Mouse (Mus musculus): ENCODE data around the gene Poc1a. TPM values are rescaled to one million over a fixed set of nuclear protein-coding genes. Genes with fewer than 3 reads are reported as not detected.

Gene Poc1a
- polyA plus RNA-seq (2016; fragmentation: Nextera tagmentation; extraction: Ambion mirVana), result 30.3 and 31.5 TPM in 2 replicates

DNA sequence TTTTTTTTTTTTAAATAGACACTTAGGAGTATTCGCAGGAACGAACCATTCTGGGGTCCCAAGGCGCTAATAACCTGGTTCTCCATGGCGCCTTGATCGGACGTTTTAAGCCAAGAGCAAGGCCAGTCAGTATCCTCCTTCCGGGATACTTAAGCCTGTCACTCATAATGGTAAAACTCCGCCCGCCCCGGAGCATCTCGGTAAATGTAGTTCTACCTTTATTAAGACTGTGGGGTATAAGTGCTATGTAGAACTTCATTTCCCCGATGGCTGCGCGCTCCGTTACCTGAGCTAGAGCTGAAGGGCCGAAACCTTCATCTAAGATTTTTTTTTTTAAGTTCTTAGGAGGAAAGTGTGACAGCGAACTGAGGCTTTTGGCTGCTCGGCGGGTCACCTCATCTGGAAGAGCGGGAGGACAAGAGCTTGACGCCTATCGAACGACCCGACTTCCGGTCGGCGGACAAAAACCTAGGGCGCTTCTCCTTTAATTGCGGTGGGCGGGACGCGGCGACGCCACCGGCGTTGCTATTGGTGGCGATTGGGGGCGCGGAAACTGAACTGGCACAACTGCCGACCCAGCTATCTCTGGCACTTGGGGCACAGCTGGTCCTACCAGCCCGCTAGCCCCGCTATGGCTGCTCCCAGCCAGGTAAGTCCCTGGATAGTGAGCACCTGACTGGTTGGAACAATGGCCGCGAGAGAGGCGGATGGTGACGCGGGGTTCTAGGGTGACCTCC lies at the start of gene Poc1a:
Poc1a (plus strand) TSS at position 254 of the 737 bp plus-strand sequence.
- peak; percentile 92 for ATAC-seq (ENCODE audit: insufficient number of reproducible peaks, insufficient read depth, low FRiP score, low TSS enrichment, low read depth)
- no peaks in the 10 kb centered on the region for H3K9me3 ChIP-seq
- peaks cover 25% of the 10 kb centered on the region; the same call in 1 of the 2 replicates for H3K36me3 ChIP-seq
- under 1% methylated on average over 47 of the region's 47 CpGs for WGBS
- H3K9ac ChIP-seq (replicated peaks), result peak within 1 kb of the TSS; percentile 67
- H3K27me3 ChIP-seq, result no peaks in the 10 kb centered on the region
- H3K4me1 ChIP-seq (replicated peaks), result peaks cover 13% of the 10 kb centered on the region
- peak within 1 kb of the TSS; percentile 41 for H3K27ac ChIP-seq
- H3K4me3 ChIP-seq (replicated peaks), result peak within 1 kb of the TSS; percentile 69
- peak within 1 kb of the TSS; percentile 88 for H3K4me2 ChIP-seq

GRCm38 (mm10) chr9:106231220-106231619 lies 49.6 kb upstream of the Poc1a start:
- Histone ChIP-seq H3K36me3 (peaks cover 40% of the 10 kb centered on the region), H3K9me3 (no peaks in the 10 kb centered on the region), H3K4me2 (no peak overlapping the region), H3K27me3 (peaks cover 12% of the 10 kb centered on the region), H3K4me1 (replicated peaks) (peaks cover 4% of the 10 kb centered on the region), H3K27ac (no peak overlapping the region), H3K4me3 (replicated peaks) (no peak overlapping the region), H3K9ac (replicated peaks) (no peak overlapping the region)
- 76% methylated on average over 7 of the region's 7 CpGs for WGBS
- ATAC-seq (ENCODE audit: insufficient number of reproducible peaks, insufficient read depth, low FRiP score, low TSS enrichment, low read depth), result no peak

GRCm38 (mm10) chr9:106231816-106232215 lies 49.0 kb upstream of the Poc1a start:
- Histone ChIP-seq H3K9ac (replicated peaks) (no peak overlapping the region), H3K4me3 (replicated peaks) (no peak overlapping the region), H3K36me3 (peaks cover 46% of the 10 kb centered on the region), H3K9me3 (no peaks in the 10 kb centered on the region), H3K27me3 (peaks cover 7% of the 10 kb centered on the region), H3K4me2 (no peak overlapping the region), H3K27ac (no peak overlapping the region), H3K4me1 (replicated peaks) (no peaks in the 10 kb centered on the region)
- no peak for ATAC-seq (ENCODE audit: insufficient number of reproducible peaks, insufficient read depth, low FRiP score, low TSS enrichment, low read depth)
- WGBS, result 82% methylated on average over 4 of the region's 4 CpGs

DNA sequence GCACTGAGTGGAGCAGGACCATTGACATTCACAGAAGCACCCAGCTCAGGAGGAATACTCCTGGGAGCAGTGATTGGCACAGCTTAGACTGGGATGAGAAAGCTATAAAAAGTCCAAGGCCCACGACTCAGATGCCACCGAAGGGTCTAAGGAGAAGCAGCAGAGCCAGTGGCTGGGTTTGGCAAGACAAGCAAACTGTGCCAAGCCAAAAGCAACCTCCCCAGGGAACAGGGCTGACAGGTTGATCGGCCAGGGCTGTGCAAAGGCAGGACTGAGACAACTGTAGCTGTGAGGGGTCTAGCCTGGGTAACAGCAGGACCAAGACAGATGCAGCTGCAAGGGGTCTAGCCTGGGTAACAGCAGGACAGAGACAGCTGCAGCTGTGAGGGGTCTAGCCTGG lies 47.9 kb upstream of the Poc1a start:
- WGBS, result 95% methylated on average over 3 of the region's 3 CpGs
- Histone ChIP-seq H3K27ac (no peak overlapping the region), H3K27me3 (no peaks in the 10 kb centered on the region), H3K4me3 (replicated peaks) (no peak overlapping the region), H3K9ac (replicated peaks) (no peak overlapping the region), H3K4me2 (no peak overlapping the region), H3K36me3 (peaks cover 58% of the 10 kb centered on the region), H3K4me1 (replicated peaks) (no peaks in the 10 kb centered on the region), H3K9me3 (no peaks in the 10 kb centered on the region)
- ATAC-seq (ENCODE audit: insufficient number of reproducible peaks, insufficient read depth, low FRiP score, low TSS enrichment, low read depth), result no peak

- WGBS, result 78% methylated on average over 6 of the region's 6 CpGs
- no peak for ATAC-seq (ENCODE audit: insufficient number of reproducible peaks, insufficient read depth, low FRiP score, low TSS enrichment, low read depth)
- H3K36me3 ChIP-seq, result peaks cover 68% of the 10 kb centered on the region
Measured at GRCm38 (mm10) chr9:106233953-106234352, 46.9 kb upstream of the Poc1a start.

DNA sequence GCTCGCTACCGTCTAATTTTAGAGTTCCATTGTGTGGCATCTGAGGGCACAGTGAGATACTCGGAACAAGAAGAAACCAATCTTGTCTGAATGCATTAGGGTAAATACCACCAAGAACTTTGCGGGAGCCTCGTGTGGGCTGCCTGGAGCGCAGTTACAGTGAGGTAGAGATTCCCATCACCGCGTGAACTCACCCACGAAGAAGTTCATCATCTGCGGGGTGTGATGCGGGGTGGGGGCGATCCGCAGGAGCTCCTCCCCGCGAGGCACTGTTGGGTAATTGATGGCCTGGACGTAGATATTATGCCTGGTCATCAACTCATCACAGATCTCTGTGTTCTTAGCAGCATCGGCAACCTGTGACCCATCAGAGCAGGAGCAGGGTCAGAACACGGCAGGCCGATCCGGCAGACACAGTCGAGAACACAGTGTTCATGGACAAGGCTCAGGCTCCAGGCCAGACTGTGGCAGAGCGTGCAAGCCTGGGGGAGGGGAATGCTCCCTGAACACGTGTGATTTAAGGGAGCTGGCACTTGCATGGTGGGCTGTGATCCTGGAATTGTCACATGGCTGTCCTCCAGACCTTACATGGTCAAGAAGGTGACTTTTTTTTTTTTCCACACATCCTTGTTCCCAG lies 45.5 kb upstream of the Poc1a start:
- H3K9me3 ChIP-seq, result no peaks in the 10 kb centered on the region
- no peak overlapping the region for H3K9ac ChIP-seq (replicated peaks)
- H3K4me3 ChIP-seq (replicated peaks), result no peak overlapping the region

More at GRCm38 (mm10) chr9:106233953-106234352, 46.9 kb upstream of the Poc1a start:
- no peak overlapping the region for H3K4me2 ChIP-seq
- no peaks in the 10 kb centered on the region for H3K9me3 ChIP-seq
- H3K27ac ChIP-seq, result no peak overlapping the region
- no peaks in the 10 kb centered on the region for H3K27me3 ChIP-seq
- no peak overlapping the region for H3K9ac ChIP-seq (replicated peaks)
- no peak overlapping the region for H3K4me3 ChIP-seq (replicated peaks)
- no peaks in the 10 kb centered on the region for H3K4me1 ChIP-seq (replicated peaks)

GRCm38 (mm10) chr9:106236156-106236817 lies 44.6 kb upstream of the Poc1a start:
- H3K9me3 ChIP-seq, result no peaks in the 10 kb centered on the region
- no peaks in the 10 kb centered on the region for H3K4me1 ChIP-seq (replicated peaks)
- H3K27me3 ChIP-seq, result no peaks in the 10 kb centered on the region
- H3K9ac ChIP-seq (replicated peaks), result no peak overlapping the region
- no peak overlapping the region for H3K27ac ChIP-seq
- H3K36me3 ChIP-seq, result peaks cover 90% of the 10 kb centered on the region
- no peak overlapping the region for H3K4me2 ChIP-seq
- no peak for ATAC-seq (ENCODE audit: insufficient number of reproducible peaks, insufficient read depth, low FRiP score, low TSS enrichment, low read depth)
- 92% methylated on average over 23 of the region's 23 CpGs for WGBS
- no peak overlapping the region for H3K4me3 ChIP-seq (replicated peaks)

More for the DNA sequence above, 45.5 kb upstream of the Poc1a start:
- ATAC-seq (ENCODE audit: insufficient number of reproducible peaks, insufficient read depth, low FRiP score, low TSS enrichment, low read depth), result no peak
- H3K36me3 ChIP-seq, result peaks cover 81% of the 10 kb centered on the region
- H3K4me1 ChIP-seq (replicated peaks), result no peaks in the 10 kb centered on the region
- H3K27ac ChIP-seq, result no peak overlapping the region
- 90% methylated on average over 23 of the region's 23 CpGs for WGBS
- no peak overlapping the region for H3K4me2 ChIP-seq
- no peaks in the 10 kb centered on the region for H3K27me3 ChIP-seq

GRCm38 (mm10) chr9:106236818-106237211 lies 44.0 kb upstream of the Poc1a start:
- Histone ChIP-seq H3K9ac (replicated peaks) (no peak overlapping the region), H3K36me3 (peaks cover 95% of the 10 kb centered on the region), H3K4me3 (replicated peaks) (no peak overlapping the region), H3K4me2 (no peak overlapping the region), H3K4me1 (replicated peaks) (no peaks in the 10 kb centered on the region), H3K27me3 (no peaks in the 10 kb centered on the region), H3K9me3 (no peaks in the 10 kb centered on the region), H3K27ac (no peak overlapping the region)
- ATAC-seq (ENCODE audit: insufficient number of reproducible peaks, insufficient read depth, low FRiP score, low TSS enrichment, low read depth), result no peak
- 86% methylated on average over 3 of the region's 3 CpGs for WGBS

DNA sequence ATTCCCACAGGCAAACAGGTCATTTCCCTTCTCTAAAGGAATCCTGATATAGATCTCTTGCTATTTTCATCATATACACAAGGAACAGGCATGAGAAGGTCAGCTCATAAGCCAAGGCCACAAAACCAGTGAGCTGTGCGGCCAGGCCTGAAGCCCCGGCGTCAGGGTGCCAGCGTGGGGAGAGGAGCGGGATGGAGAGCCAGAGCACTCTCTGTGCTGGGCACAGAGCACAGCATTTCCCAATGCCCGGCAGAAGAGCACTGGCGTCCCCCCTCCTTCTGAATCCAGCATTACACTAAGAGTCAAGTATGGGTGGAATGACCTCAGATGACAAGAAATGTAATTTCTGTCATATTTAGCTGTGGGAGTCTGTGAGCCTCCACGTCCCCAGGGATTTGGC lies 43.5 kb upstream of the Poc1a start:
- Histone ChIP-seq H3K9me3 (no peaks in the 10 kb centered on the region), H3K36me3 (peaks cover 99% of the 10 kb centered on the region), H3K27me3 (no peaks in the 10 kb centered on the region), H3K4me3 (replicated peaks) (no peak overlapping the region), H3K9ac (replicated peaks) (no peak overlapping the region), H3K4me2 (no peak overlapping the region), H3K27ac (no peak overlapping the region), H3K4me1 (replicated peaks) (no peaks in the 10 kb centered on the region)
- WGBS, result 90% methylated on average over 8 of the region's 8 CpGs
- ATAC-seq (ENCODE audit: insufficient number of reproducible peaks, insufficient read depth, low FRiP score, low TSS enrichment, low read depth), result no peak

DNA sequence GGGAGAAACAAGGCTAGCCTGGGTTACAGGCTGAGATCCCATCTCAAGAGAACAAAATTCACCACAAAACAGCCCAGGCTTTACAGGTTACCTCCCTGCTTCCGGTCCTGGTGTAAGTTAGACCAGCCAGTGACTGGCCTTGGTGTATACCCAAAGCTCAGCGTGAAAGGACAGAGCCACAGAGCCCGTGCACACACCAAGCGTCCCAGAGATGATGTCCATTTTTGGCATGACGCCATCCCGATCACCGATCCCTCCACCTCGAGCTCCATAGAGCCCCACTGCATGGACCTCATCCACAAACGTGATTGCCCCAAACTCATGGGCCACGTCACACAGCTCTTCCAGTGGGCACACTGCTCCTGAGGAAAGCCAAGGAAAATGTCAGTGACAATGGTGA lies 43.0 kb upstream of the Poc1a start:
- Histone ChIP-seq H3K9ac (replicated peaks) (no peak overlapping the region), H3K36me3 (peaks cover 99% of the 10 kb centered on the region), H3K27me3 (no peaks in the 10 kb centered on the region), H3K4me1 (replicated peaks) (no peaks in the 10 kb centered on the region), H3K9me3 (no peaks in the 10 kb centered on the region), H3K27ac (no peak overlapping the region), H3K4me2 (no peak overlapping the region), H3K4me3 (replicated peaks) (no peak overlapping the region)
- ATAC-seq (ENCODE audit: insufficient number of reproducible peaks, insufficient read depth, low FRiP score, low TSS enrichment, low read depth), result no peak
- 94% methylated on average over 10 of the region's 10 CpGs for WGBS

GRCm38 (mm10) chr9:106241541-106242164 lies 39.2 kb upstream of the Poc1a start:
- no peaks in the 10 kb centered on the region for H3K27me3 ChIP-seq
- peaks cover 74% of the 10 kb centered on the region for H3K36me3 ChIP-seq
- no peaks in the 10 kb centered on the region for H3K9me3 ChIP-seq
- ATAC-seq (ENCODE audit: insufficient number of reproducible peaks, insufficient read depth, low FRiP score, low TSS enrichment, low read depth), result no peak
- 88% methylated on average over 10 of the region's 10 CpGs for WGBS
- no peak overlapping the region for H3K9ac ChIP-seq (replicated peaks)
- H3K4me1 ChIP-seq (replicated peaks), result peaks cover 12% of the 10 kb centered on the region
- no peak overlapping the region for H3K27ac ChIP-seq
- no peak overlapping the region for H3K4me3 ChIP-seq (replicated peaks)
- no peak overlapping the region for H3K4me2 ChIP-seq
